ENCODE assay signal across 8 mouse cellular contexts in the genomic region with DNA sequence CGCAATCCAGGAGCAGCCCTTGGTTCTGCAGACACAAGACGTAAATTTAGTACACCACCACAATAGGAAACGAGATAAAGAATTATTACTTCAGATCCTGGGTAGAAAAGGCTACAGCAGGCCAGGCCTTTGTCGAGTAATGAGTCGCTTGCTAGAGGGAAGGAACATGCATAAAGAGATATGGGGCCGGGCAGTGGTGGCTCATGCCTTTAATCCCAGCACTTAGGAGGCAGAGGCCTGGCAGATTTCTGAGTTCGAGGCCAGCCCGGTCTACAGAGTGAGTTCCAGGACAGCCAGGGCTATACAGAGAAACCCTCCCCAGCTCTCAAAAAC. TPM values are rescaled to one million over a fixed set of nuclear protein-coding genes. Genes with fewer than 3 reads are reported as not detected.
DNase-seq lines count a peak whose midpoint lies in the region; ATAC-seq and TF ChIP-seq lines count a peak whose summit lies in the region.

No protein-coding gene starts in this region.

- ATAC-seq in embryonic facial prominence, embryonic 12.5 days (ENCODE audit: insufficient number of reproducible peaks, insufficient read depth, low FRiP score, low TSS enrichment): no peak
- peak; percentile 40 for ATAC-seq in intestine, embryonic 16.5 days
- peak; percentile 22; the same call in 1 of the 2 replicates for ATAC-seq in neural tube, embryonic 12.5 days (ENCODE audit: low FRiP score, low read depth)
- no peak for ATAC-seq in megakaryocyte-erythroid progenitor cell, adult 5-6 weeks (replicated peaks; ENCODE audit: low FRiP score, low TSS enrichment, poor library complexity, severe bottlenecking)

- 32% methylated on average over 8 of the region's 8 CpGs for WGBS in embryonic facial prominence, embryonic 12.5 days
- 29% methylated on average over 8 of the region's 8 CpGs for WGBS in intestine, embryonic 16.5 days
- 27% methylated on average over 8 of the region's 8 CpGs for WGBS in neural tube, embryonic 12.5 days

- H3K27ac ChIP-seq in left cerebral cortex, adult 2 months: peak overlapping the region; percentile 87
- H3K27ac ChIP-seq in embryonic facial prominence, embryonic 12.5 days: peak overlapping the region; percentile 66
- H3K27ac ChIP-seq in intestine, embryonic 16.5 days (ENCODE audit: low read length): peak overlapping the region; percentile 74
- H3K27ac ChIP-seq in neural tube, embryonic 12.5 days: peak overlapping the region; percentile 64; the same call in 1 of the 2 replicates

- H3K27me3 ChIP-seq in embryonic facial prominence, embryonic 12.5 days: no peaks in the 10 kb centered on the region
- H3K27me3 ChIP-seq in intestine, embryonic 16.5 days (replicated peaks; ENCODE audit: control insufficient read depth, insufficient read depth, low read length): no peaks in the 10 kb centered on the region
- H3K27me3 ChIP-seq in neural tube, embryonic 12.5 days (replicated peaks): no peaks in the 10 kb centered on the region

- H3K9ac ChIP-seq in embryonic facial prominence, embryonic 12.5 days: no peak overlapping the region; the same call in 1 of the 2 replicates
- peak overlapping the region; percentile 97 for H3K9ac ChIP-seq in intestine, embryonic 16.5 days (ENCODE audit: low read depth, low read length)
- H3K9ac ChIP-seq in neural tube, embryonic 12.5 days: peak overlapping the region; percentile 30

- H3K36me3 ChIP-seq in embryonic facial prominence, embryonic 12.5 days: peaks cover 29% of the 10 kb centered on the region
- H3K36me3 ChIP-seq in intestine, embryonic 16.5 days (ENCODE audit: control insufficient read depth, insufficient read depth, low read length): peaks cover 12% of the 10 kb centered on the region; the same call in 1 of the 2 replicates
- peaks cover 29% of the 10 kb centered on the region for H3K36me3 ChIP-seq in neural tube, embryonic 12.5 days

- TF ChIP-seq CTCF in left cerebral cortex, adult 2 months (IDR thresholded peaks at IDR 0.05): no peak

- H3K4me2 ChIP-seq in embryonic facial prominence, embryonic 12.5 days (replicated peaks): peak overlapping the region; percentile 37
- peak overlapping the region; percentile 46 for H3K4me2 ChIP-seq in intestine, embryonic 16.5 days (ENCODE audit: low read depth, low read length)
- peak overlapping the region; percentile 97 for H3K4me2 ChIP-seq in neural tube, embryonic 12.5 days (replicated peaks)

- DNase-seq in left cerebral cortex, adult 2 months (ENCODE audit: extremely low spot score in 1 of 2, low spot score in 2 of 2): no peak
- DNase-seq in left cerebral cortex, adult 8-10 months (ENCODE audit: low spot score in 2 of 2): no peak
- no peak for DNase-seq in thymus, adult 18-20 months
- DNase-seq in adrenal gland, postnatal 4 days (ENCODE audit: low spot score in 2 of 2): no peak

- H3K4me1 ChIP-seq in embryonic facial prominence, embryonic 12.5 days: peaks cover 16% of the 10 kb centered on the region
- H3K4me1 ChIP-seq in intestine, embryonic 16.5 days (ENCODE audit: control insufficient read depth, insufficient read depth, low read length): peaks cover 19% of the 10 kb centered on the region
- peaks cover 21% of the 10 kb centered on the region for H3K4me1 ChIP-seq in neural tube, embryonic 12.5 days

- no peaks in the 10 kb centered on the region for H3K9me3 ChIP-seq in embryonic facial prominence, embryonic 12.5 days
- no peaks in the 10 kb centered on the region for H3K9me3 ChIP-seq in intestine, embryonic 16.5 days (ENCODE audit: control insufficient read depth, low read length)
- H3K9me3 ChIP-seq in neural tube, embryonic 12.5 days: no peaks in the 10 kb centered on the region

- H3K4me3 ChIP-seq in left cerebral cortex, adult 2 months: peak overlapping the region; percentile 92
- H3K4me3 ChIP-seq in embryonic facial prominence, embryonic 12.5 days: peak overlapping the region; percentile 99
- peak overlapping the region; percentile 97; the same call in 1 of the 2 replicates for H3K4me3 ChIP-seq in intestine, embryonic 16.5 days (ENCODE audit: low read length)
- H3K4me3 ChIP-seq in neural tube, embryonic 12.5 days: no peak overlapping the region; the same call in 1 of the 2 replicates

- intact Hi-C loops in left cerebral cortex, adult 2 months (cut with DNase I): no loop called here

RNA-seq across cellular contexts. Expression of a gene that starts 0.4 kb away (rescaled TPM):
- 10 to 100 TPM; 45.8 to 47.6 TPM for total RNA-seq in left cerebral cortex, adult 2 months (2021)
- 10 to 100 TPM; 41.4 to 47.9 (median 46.1) TPM for total RNA-seq in left cerebral cortex, adult 8-10 months (2022)
- polyA plus RNA-seq in embryonic facial prominence, embryonic 12.5 days (2016; fragmentation: Nextera tagmentation; extraction: Ambion mirVana): 66.1 and 70.5 TPM in 2 replicates
- 78.6 and 82.0 TPM in 2 replicates for polyA plus RNA-seq in intestine, embryonic 16.5 days (2015; fragmentation: Nextera tagmentation; extraction: Ambion mirVana)
- polyA plus RNA-seq in neural tube, embryonic 12.5 days (2016; fragmentation: Nextera tagmentation; extraction: Ambion mirVana): 63.5 and 65.5 TPM in 2 replicates
- total RNA-seq in megakaryocyte-erythroid progenitor cell, adult 5-6 weeks (2014; fragmentation: Nextera tagmentation): 150 TPM in 2 replicates
- 68.4 and 87.6 TPM in 2 replicates for total RNA-seq in megakaryocyte-erythroid progenitor cell, adult 5-6 weeks (2017)
- total RNA-seq in adrenal gland, postnatal 4 days (2021): 10 to 100 TPM; 66.8 to 71.1 TPM

RNA-seq across cellular contexts. Expression of a gene that starts 12.5 kb away (rescaled TPM):
- total RNA-seq in left cerebral cortex, adult 2 months (2021): 100 to 1,000 TPM; 139 to 145 TPM
- 100 to 1,000 TPM; 142 to 151 (median 146) TPM for total RNA-seq in left cerebral cortex, adult 8-10 months (2022)
- polyA plus RNA-seq in embryonic facial prominence, embryonic 12.5 days (2016; fragmentation: Nextera tagmentation; extraction: Ambion mirVana): 243 and 245 TPM in 2 replicates
- 164 and 179 TPM in 2 replicates for polyA plus RNA-seq in intestine, embryonic 16.5 days (2015; fragmentation: Nextera tagmentation; extraction: Ambion mirVana)
- polyA plus RNA-seq in neural tube, embryonic 12.5 days (2016; fragmentation: Nextera tagmentation; extraction: Ambion mirVana): 250 and 258 TPM in 2 replicates
- 107 TPM in 2 replicates for total RNA-seq in megakaryocyte-erythroid progenitor cell, adult 5-6 weeks (2014; fragmentation: Nextera tagmentation)
- 103 and 119 TPM in 2 replicates for total RNA-seq in megakaryocyte-erythroid progenitor cell, adult 5-6 weeks (2017)
- 100 to 1,000 TPM; 109 to 111 TPM for total RNA-seq in adrenal gland, postnatal 4 days (2021)

RNA-seq across cellular contexts. Expression of a gene that starts 12.6 kb away (rescaled TPM):
- total RNA-seq in left cerebral cortex, adult 2 months (2021): 10 to 100 TPM; 60.7 to 63.2 TPM
- total RNA-seq in left cerebral cortex, adult 8-10 months (2022): 10 to 100 TPM; 49.0 to 56.6 (median 52.3) TPM
- polyA plus RNA-seq in embryonic facial prominence, embryonic 12.5 days (2016; fragmentation: Nextera tagmentation; extraction: Ambion mirVana): 47.0 and 47.2 TPM in 2 replicates
- 40.6 and 40.7 TPM in 2 replicates for polyA plus RNA-seq in intestine, embryonic 16.5 days (2015; fragmentation: Nextera tagmentation; extraction: Ambion mirVana)
- 77.2 and 81.3 TPM in 2 replicates for polyA plus RNA-seq in neural tube, embryonic 12.5 days (2016; fragmentation: Nextera tagmentation; extraction: Ambion mirVana)
- 43.1 and 47.2 TPM in 2 replicates for total RNA-seq in megakaryocyte-erythroid progenitor cell, adult 5-6 weeks (2014; fragmentation: Nextera tagmentation)
- 4.8 and 9.5 TPM in 2 replicates for total RNA-seq in megakaryocyte-erythroid progenitor cell, adult 5-6 weeks (2017)
- total RNA-seq in adrenal gland, postnatal 4 days (2021): 10 to 100 TPM; 18.9 to 22.7 TPM

RNA-seq across cellular contexts. Expression of a gene that starts 27.8 kb away (rescaled TPM):
- total RNA-seq in left cerebral cortex, adult 2 months (2021): 100 to 1,000 TPM; 177 to 197 TPM
- 100 to 1,000 TPM; 176 to 199 (median 193) TPM for total RNA-seq in left cerebral cortex, adult 8-10 months (2022)
- polyA plus RNA-seq in embryonic facial prominence, embryonic 12.5 days (2016; fragmentation: Nextera tagmentation; extraction: Ambion mirVana): 74.2 and 77.0 TPM in 2 replicates
- polyA plus RNA-seq in intestine, embryonic 16.5 days (2015; fragmentation: Nextera tagmentation; extraction: Ambion mirVana): 42.0 and 47.6 TPM in 2 replicates
- 87.6 and 102 TPM in 2 replicates for polyA plus RNA-seq in neural tube, embryonic 12.5 days (2016; fragmentation: Nextera tagmentation; extraction: Ambion mirVana)
- total RNA-seq in megakaryocyte-erythroid progenitor cell, adult 5-6 weeks (2014; fragmentation: Nextera tagmentation): 92.0 and 92.3 TPM in 2 replicates
- 27.2 and 34.0 TPM in 2 replicates for total RNA-seq in megakaryocyte-erythroid progenitor cell, adult 5-6 weeks (2017)
- 10 to 100 TPM; 86.7 to 96.3 TPM for total RNA-seq in adrenal gland, postnatal 4 days (2021)

RNA-seq across cellular contexts. Expression of a gene that starts 34.0 kb away (rescaled TPM):
- total RNA-seq in left cerebral cortex, adult 2 months (2021): 10 to 100 TPM; 27.5 to 57.3 TPM
- total RNA-seq in left cerebral cortex, adult 8-10 months (2022): 10 to 100 TPM; 23.0 to 43.0 (median 30.6) TPM
- polyA plus RNA-seq in embryonic facial prominence, embryonic 12.5 days (2016; fragmentation: Nextera tagmentation; extraction: Ambion mirVana): 4.2 and 5.8 TPM in 2 replicates
- 5.9 and 7.6 TPM in 2 replicates for polyA plus RNA-seq in intestine, embryonic 16.5 days (2015; fragmentation: Nextera tagmentation; extraction: Ambion mirVana)
- 3.6 TPM in 2 replicates for polyA plus RNA-seq in neural tube, embryonic 12.5 days (2016; fragmentation: Nextera tagmentation; extraction: Ambion mirVana)
- total RNA-seq in megakaryocyte-erythroid progenitor cell, adult 5-6 weeks (2014; fragmentation: Nextera tagmentation): 2.5 and 12.0 TPM in 2 replicates
- 8.7 and 10.9 TPM in 2 replicates for total RNA-seq in megakaryocyte-erythroid progenitor cell, adult 5-6 weeks (2017)
- total RNA-seq in adrenal gland, postnatal 4 days (2021): 10 to 100 TPM; 20.2 to 49.6 TPM

Comparison
In these comparisons a context has a peak if more than half of its experiments do, and no peak if none do; other contexts are left out.
1. ATAC-seq: peak in intestine, embryonic 16.5 days (single experiment) and neural tube, embryonic 12.5 days (single experiment); none in embryonic facial prominence, embryonic 12.5 days (single experiment) and megakaryocyte-erythroid progenitor cell, adult 5-6 weeks (single experiment).
2. H3K4me2 ChIP-seq: peak in every context shown above with its lines; median percentile 97 in neural tube, embryonic 12.5 days; 46 in intestine, embryonic 16.5 days; 37 in embryonic facial prominence, embryonic 12.5 days.
3. Peak in every context shown above with its lines, with median percentiles within 50 percentile points of each other: H3K27ac ChIP-seq.